Mouse (Mus musculus) embryonic facial prominence, embryonic 12.5 days (tissue): ENCODE data around the gene Slc25a23. TPM values are rescaled to one million over a fixed set of nuclear protein-coding genes. Genes with fewer than 3 reads are reported as not detected.

ENCODE experiments used
- ATAC-seq: fragments of 200-750 bp; cut with Nextera tagmentation; 2 replicates; pipeline ENCODE4 v1.8.0; 2017; ENCODE audit not compliant: insufficient number of reproducible peaks, insufficient read depth, low FRiP score, low TSS enrichment
- H3K27ac ChIP-seq: fragments of 300-500 bp; sonication (generic); 2 replicates; pipeline ENCODE4 v1.5.1; 2016; ENCODE audit warnings: mild to moderate bottlenecking
- H3K27me3 ChIP-seq: fragments of 300-500 bp; sonication (generic); 2 replicates; pipeline ENCODE4 v1.6.1; 2016; ENCODE audit warnings: mild to moderate bottlenecking, moderate library complexity
- H3K36me3 ChIP-seq: fragments of 300-500 bp; sonication (generic); 2 replicates; pipeline ENCODE4 v1.6.1; 2016; ENCODE audit warnings: mild to moderate bottlenecking
- H3K4me1 ChIP-seq: fragments of 300-500 bp; sonication (generic); 2 replicates; pipeline ENCODE4 v1.6.1; 2016
- H3K4me2 ChIP-seq: fragments of 300-500 bp; sonication (generic); replicated peaks from 2 replicates; pipeline ENCODE4 v1.6.1; 2016; ENCODE audit warnings: mild to moderate bottlenecking, moderate library complexity
- H3K4me3 ChIP-seq: fragments of 300-500 bp; sonication (generic); 2 replicates; pipeline ENCODE4 v1.5.1; 2016; ENCODE audit warnings: mild to moderate bottlenecking
- H3K9ac ChIP-seq: fragments of 300-500 bp; sonication (generic); 2 replicates; pipeline ENCODE4 v1.6.1; 2016; ENCODE audit warnings: mild to moderate bottlenecking, moderate library complexity
- H3K9me3 ChIP-seq: fragments of 300-500 bp; sonication (generic); 2 replicates; pipeline ENCODE4 v1.6.1; 2016; ENCODE audit warnings: mild to moderate bottlenecking, moderate library complexity
- WGBS: fragments of 180-500 bp; shearing (Covaris S2); methylation state at CpG from one replicate; pipeline ENCODE4 v1.1.7; 2016; 5-methylcytosine and 5-hydroxymethylcytosine counted together
- polyA plus RNA-seq: library from polyadenylated mRNA; unstranded; fragments of >200 nt; fragmentation: Nextera tagmentation; extraction: Ambion mirVana; gene quantifications from 2 replicates; pipeline ENCODE4 v1.2.1, GENCODE M21; 2016

Gene Slc25a23
- polyA plus RNA-seq, 1 experiment from 2014 or later, result 10.1 TPM

- H3K4me3 ChIP-seq, result no peak within 1 kb of the TSS
- H3K27me3 ChIP-seq, result peaks cover 8% of the 10 kb centered on the region
- whole genome bisulfite sequencing, result 70% methylated on average over 8 of the region's 8 CpGs
- H3K4me1 ChIP-seq, result no peaks in the 10 kb centered on the region
- ATAC-seq, result no peak
- H3K9ac ChIP-seq, result no peak within 1 kb of the TSS
- no peaks in the 10 kb centered on the region for H3K9me3 ChIP-seq
- H3K27ac ChIP-seq, result no peak within 1 kb of the TSS
- no peaks in the 10 kb centered on the region for H3K36me3 ChIP-seq
- no peak within 1 kb of the TSS for H3K4me2 ChIP-seq
These were observed 18.1 kb downstream of the Slc25a23 start, which contains the start of gene Slc25a41 for GRCm38 (mm10) chr17:57041554-57041953. Gene Slc25a41 (minus strand): TSS chr17:57041654.

GRCm38 (mm10) chr17:57038978-57039377, 20.7 kb downstream of the Slc25a23 start:
- WGBS, result 35% methylated on average over 8 of the region's 8 CpGs
- peaks cover 8% of the 10 kb centered on the region for H3K27me3 ChIP-seq

GRCm38 (mm10) chr17:57032854-57033253, 26.8 kb downstream of the Slc25a23 start:
- Histone ChIP-seq H3K4me1 (peaks cover 11% of the 10 kb centered on the region), H3K9ac (no peak overlapping the region), H3K4me3 (0 out of 2 replicates have a peak overlapping the region, but pooled peaks have one; percentile 37), H3K36me3 (peaks cover 11% of the 10 kb centered on the region), H3K27ac (peak overlapping the region; percentile 84), H3K27me3 (0 out of 2 replicates have a peak, but pooled peaks cover under 1% of the 10 kb centered on the region), H3K9me3 (no peaks in the 10 kb centered on the region), H3K4me2 (peak overlapping the region; percentile 57; the same call in 1 of the 2 replicates)
- 85% methylated on average over 4 of the region's 4 CpGs for WGBS
- ATAC-seq, result no peak

More at GRCm38 (mm10) chr17:57038978-57039377, 20.7 kb downstream of the Slc25a23 start:
- Histone ChIP-seq H3K4me2 (no peak overlapping the region), H3K9me3 (no peaks in the 10 kb centered on the region), H3K27ac (no peak overlapping the region), H3K4me1 (no peaks in the 10 kb centered on the region), H3K36me3 (no peaks in the 10 kb centered on the region), H3K9ac (no peak overlapping the region), H3K4me3 (no peak overlapping the region)
- no peak for ATAC-seq

- Histone ChIP-seq H3K36me3 (peaks cover 21% of the 10 kb centered on the region), H3K4me2 (peak overlapping the region; percentile 57), H3K9me3 (no peaks in the 10 kb centered on the region), H3K4me3 (peak overlapping the region; percentile 91), H3K27ac (peak overlapping the region; percentile 84), H3K4me1 (peaks cover 11% of the 10 kb centered on the region), H3K27me3 (no peaks in the 10 kb centered on the region), H3K9ac (peak overlapping the region; percentile 16; the same call in 1 of the 2 replicates)
- WGBS, result under 1% methylated on average over 38 of the region's 38 CpGs
- ATAC-seq, result peak; percentile 100
These were observed 27.8 kb downstream of the Slc25a23 start for GRCm38 (mm10) chr17:57031661-57032420.

- H3K4me1 ChIP-seq, result peaks cover 11% of the 10 kb centered on the region
- peak within 1 kb of the TSS; percentile 94 for H3K27ac ChIP-seq
- peaks cover 28% of the 10 kb centered on the region for H3K36me3 ChIP-seq
- no peaks in the 10 kb centered on the region for H3K27me3 ChIP-seq
- no peaks in the 10 kb centered on the region for H3K9me3 ChIP-seq
- peak within 1 kb of the TSS; percentile 100 for H3K9ac ChIP-seq
- no peak for ATAC-seq
- H3K4me3 ChIP-seq, result peak within 1 kb of the TSS; percentile 91
- WGBS, result under 1% methylated on average over 77 of the region's 99 CpGs
- peak within 1 kb of the TSS; percentile 94 for H3K4me2 ChIP-seq
These were observed 28.6 kb downstream of the Slc25a23 start, which contains the start of gene Khsrp for GRCm38 (mm10) chr17:57030931-57031660. Gene Khsrp (minus strand): TSS chr17:57031522.

- Histone ChIP-seq H3K9me3 (no peaks in the 10 kb centered on the region), H3K27me3 (no peaks in the 10 kb centered on the region), H3K4me1 (peaks cover 11% of the 10 kb centered on the region), H3K36me3 (peaks cover 42% of the 10 kb centered on the region), H3K4me3 (peak overlapping the region; percentile 91), H3K27ac (no peak overlapping the region), H3K9ac (peak overlapping the region; percentile 100), H3K4me2 (peak overlapping the region; percentile 94)
- WGBS, result 52% methylated on average over 8 of the region's 8 CpGs
- no peak for ATAC-seq
These were observed 30.0 kb downstream of the Slc25a23 start for GRCm38 (mm10) chr17:57029691-57030090.

GRCm38 (mm10) chr17:57027471-57027870, 32.2 kb downstream of the Slc25a23 start:
- Histone ChIP-seq H3K27ac (no peak overlapping the region), H3K36me3 (peaks cover 64% of the 10 kb centered on the region)

GRCm38 (mm10) chr17:57020960-57021359, 38.7 kb downstream of the Slc25a23 start:
- no peak overlapping the region for H3K27ac ChIP-seq
- 90% methylated on average over 5 of the region's 5 CpGs for WGBS

More at GRCm38 (mm10) chr17:57027471-57027870, 32.2 kb downstream of the Slc25a23 start:
- Histone ChIP-seq H3K4me2 (no peak overlapping the region), H3K9me3 (no peaks in the 10 kb centered on the region), H3K4me3 (no peak overlapping the region), H3K4me1 (peaks cover 11% of the 10 kb centered on the region), H3K27me3 (no peaks in the 10 kb centered on the region), H3K9ac (no peak overlapping the region)
- 91% methylated on average over 4 of the region's 4 CpGs for WGBS
- ATAC-seq, result no peak

GRCm38 (mm10) chr17:57019693-57020092, 40.0 kb downstream of the Slc25a23 start:
- H3K27ac ChIP-seq, result no peak overlapping the region
- ATAC-seq, result no peak
- peaks cover 52% of the 10 kb centered on the region for H3K36me3 ChIP-seq
- H3K4me1 ChIP-seq, result no peaks in the 10 kb centered on the region
- no peaks in the 10 kb centered on the region for H3K9me3 ChIP-seq
- no peak overlapping the region for H3K4me2 ChIP-seq
- no peak overlapping the region for H3K9ac ChIP-seq
- H3K27me3 ChIP-seq, result no peaks in the 10 kb centered on the region
- 80% methylated on average over 2 of the region's 2 CpGs for WGBS
- H3K4me3 ChIP-seq, result no peak overlapping the region

More at GRCm38 (mm10) chr17:57020960-57021359, 38.7 kb downstream of the Slc25a23 start:
- no peak overlapping the region for H3K4me2 ChIP-seq
- no peaks in the 10 kb centered on the region for H3K27me3 ChIP-seq
- H3K4me3 ChIP-seq, result no peak overlapping the region
- no peaks in the 10 kb centered on the region for H3K9me3 ChIP-seq
- H3K36me3 ChIP-seq, result peaks cover 65% of the 10 kb centered on the region
- no peak for ATAC-seq
- H3K4me1 ChIP-seq, result no peaks in the 10 kb centered on the region
- no peak overlapping the region for H3K9ac ChIP-seq

GRCm38 (mm10) chr17:57012245-57012795, 47.3 kb downstream of the Slc25a23 start:
- H3K27ac ChIP-seq, result peak overlapping the region; percentile 96
- peak overlapping the region; percentile 82 for H3K4me3 ChIP-seq
- H3K4me2 ChIP-seq, result peak overlapping the region; percentile 64
- ATAC-seq, result no peak
- H3K9me3 ChIP-seq, result no peaks in the 10 kb centered on the region
- H3K27me3 ChIP-seq, result no peaks in the 10 kb centered on the region
- peaks cover 16% of the 10 kb centered on the region; the same call in 1 of the 2 replicates for H3K4me1 ChIP-seq
- H3K36me3 ChIP-seq, result peaks cover 14% of the 10 kb centered on the region
- WGBS, result 73% methylated on average over 13 of the region's 13 CpGs
- H3K9ac ChIP-seq, result peak overlapping the region; percentile 73
